ENCODE assay signal across 1 mouse cellular context in the genomic region with DNA sequence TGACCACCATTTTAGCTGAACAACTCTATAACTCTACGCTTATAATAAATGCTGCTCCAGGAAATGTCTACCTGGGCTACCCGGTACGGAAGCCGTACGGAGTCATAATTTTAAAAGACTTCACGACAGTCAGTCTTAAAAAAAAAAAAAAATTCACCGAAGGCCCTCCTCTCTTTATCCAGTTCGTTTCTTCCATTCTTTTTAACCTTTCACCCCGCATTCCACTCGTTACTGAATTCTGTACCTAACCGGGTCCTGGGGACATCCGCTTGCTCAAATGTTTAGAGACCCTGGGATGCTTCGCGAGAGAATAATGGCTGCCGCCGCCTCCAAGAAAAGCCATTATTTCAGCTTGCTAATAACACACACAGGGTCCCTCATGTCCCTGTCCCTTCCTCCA.
TF ChIP-seq lines count a peak whose summit lies in the region.

No protein-coding gene starts in this region.

TF ChIP-seq in CH12.LX, 34 proteins besides CTCF, POLR2A, EP300 and RAD21 (continued from another document):
- TF ChIP-seq NELFE (IDR thresholded peaks at IDR 0.05; ENCODE audit: low read depth, low read length) (peak; percentile 13; the same call in 1 of the 2 replicates), IRF4 (IDR thresholded peaks at IDR 0.05; ENCODE audit: low read depth, low read length) (no peak), E2F4 (IDR thresholded peaks at IDR 0.05; ENCODE audit: insufficient replicate concordance, low read depth, low read length) (no peak), TCF12 (IDR thresholded peaks at IDR 0.05; ENCODE audit: low read depth, low read length) (no peak), ZMIZ1 (IDR thresholded peaks at IDR 0.05; ENCODE audit: low read depth, low read length) (no peak), ZNF384 (IDR thresholded peaks at IDR 0.05; ENCODE audit: low read depth, low read length) (peak; percentile 87), TBP (conservative IDR thresholded peaks at IDR 0.05; ENCODE audit: low read depth, low read length) (no peak)
